Mouse (Mus musculus) kidney, postnatal 36 days (tissue): ENCODE measurements at regions not wholly inside any gene's neighbourhood (a gene's known extent, or its start where the extent isn't known, plus 50 kb on each side); places are given as distances from the start of the nearest gene placed in this dataset.

ENCODE experiments used
- DNase-seq, 2 experiments: peaks; one replicate each; pipeline ENCODE4 v3.0.0; 2021 to 2022; ENCODE audit warnings: mixed read lengths in 2 of 2

DNA sequence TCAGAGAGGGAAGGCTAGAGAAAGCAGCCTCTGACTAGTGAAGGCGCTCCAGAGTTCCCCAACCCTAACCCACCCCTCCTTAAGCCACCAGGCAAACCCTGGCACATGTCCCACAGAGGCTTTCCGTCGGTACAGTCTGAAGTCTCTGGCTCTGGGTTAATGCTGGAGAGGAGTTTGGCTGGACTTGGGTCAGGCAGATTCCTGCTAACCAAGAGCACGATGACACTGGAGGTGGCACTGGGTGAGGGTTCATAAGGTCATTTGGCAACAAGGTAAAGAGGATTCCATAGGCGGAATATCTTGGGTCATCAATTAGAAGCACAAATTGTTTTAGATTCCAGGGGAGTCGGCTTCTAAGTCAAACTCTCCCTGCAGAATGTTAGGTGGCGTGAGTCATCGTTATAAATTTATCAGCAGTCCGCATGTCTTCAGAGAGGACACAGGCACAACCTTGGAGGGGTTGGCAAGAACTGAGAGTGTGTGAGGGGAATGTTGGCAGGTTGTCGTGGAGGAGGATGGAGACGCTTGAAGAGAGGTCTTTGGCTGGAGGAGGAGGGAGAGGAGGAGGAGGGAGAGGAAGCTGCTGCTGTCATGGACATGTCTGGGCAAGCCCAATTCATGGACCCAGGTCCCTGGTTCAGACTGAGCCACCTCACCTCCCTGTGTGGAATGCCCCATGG lies 138.4 kb downstream of the Utp6 start:
- peak; percentile 72 to 79 for DNase-seq

DNA sequence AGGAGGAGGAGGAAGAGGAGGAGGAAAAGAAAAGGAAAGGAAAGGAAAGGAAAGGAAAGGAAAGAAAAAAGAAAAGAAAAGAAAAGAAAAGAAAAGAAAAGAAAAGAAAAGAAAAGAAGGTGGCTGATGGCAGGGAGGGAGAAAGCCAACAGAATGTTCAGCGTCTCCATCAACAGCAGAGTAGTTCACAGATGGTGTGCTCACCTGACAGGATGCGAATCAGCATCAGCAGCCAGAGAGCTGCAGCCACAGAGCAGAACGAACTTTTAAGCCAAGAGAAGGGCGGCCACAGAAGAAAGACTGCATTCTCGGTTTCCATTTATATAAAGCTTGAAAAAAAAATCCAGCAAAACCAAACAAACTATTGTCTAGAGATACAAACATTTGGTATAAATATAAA lies 140.2 kb downstream of the Utp6 start:
- DNase-seq, result no peak

DNA sequence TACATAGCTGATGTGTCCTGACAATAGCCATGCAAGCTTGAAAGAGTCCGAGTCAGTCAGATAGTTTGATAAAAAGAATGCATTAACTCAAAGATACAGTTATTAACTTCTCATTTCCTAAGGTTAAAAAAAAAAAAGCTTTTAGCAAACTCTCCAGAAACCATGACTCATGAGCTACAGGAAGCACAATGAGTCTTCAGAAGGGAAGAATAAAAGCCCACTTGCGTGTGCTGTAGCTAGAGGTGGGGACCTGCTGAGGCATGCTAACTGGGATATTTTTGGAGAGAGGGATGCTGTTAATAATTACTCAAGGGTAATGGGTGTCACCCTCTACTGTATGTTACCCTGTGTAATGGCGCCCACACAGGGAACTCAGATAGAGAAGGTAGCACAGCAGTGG lies 147.0 kb downstream of the Utp6 start:
- no peak for DNase-seq

- DNase-seq, result peak in 1 of 2 experiments; percentile 22
Measured at GRCm38 (mm10) chr11:79806911-79807466, 155.2 kb downstream of the Utp6 start.

DNA sequence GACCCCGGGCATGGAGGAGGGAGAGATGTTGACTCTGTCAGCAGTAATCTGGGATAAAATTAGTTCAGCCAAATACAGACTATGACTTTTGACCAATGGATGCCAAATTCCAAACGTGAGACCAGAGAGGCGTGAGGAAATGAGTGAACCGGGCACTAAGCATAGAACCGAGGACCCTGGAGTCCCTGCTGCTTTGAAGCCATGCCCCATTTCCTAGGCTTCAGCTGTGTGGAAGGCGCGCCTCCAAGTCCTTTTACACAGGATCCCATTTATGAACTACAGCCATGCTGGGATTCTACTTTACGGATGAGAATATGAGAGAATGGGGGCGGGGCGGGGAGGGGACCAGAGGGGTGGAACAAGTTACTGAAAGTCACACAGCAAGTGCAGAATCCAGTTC lies 155.8 kb downstream of the Utp6 start:
- no peak for DNase-seq

DNA sequence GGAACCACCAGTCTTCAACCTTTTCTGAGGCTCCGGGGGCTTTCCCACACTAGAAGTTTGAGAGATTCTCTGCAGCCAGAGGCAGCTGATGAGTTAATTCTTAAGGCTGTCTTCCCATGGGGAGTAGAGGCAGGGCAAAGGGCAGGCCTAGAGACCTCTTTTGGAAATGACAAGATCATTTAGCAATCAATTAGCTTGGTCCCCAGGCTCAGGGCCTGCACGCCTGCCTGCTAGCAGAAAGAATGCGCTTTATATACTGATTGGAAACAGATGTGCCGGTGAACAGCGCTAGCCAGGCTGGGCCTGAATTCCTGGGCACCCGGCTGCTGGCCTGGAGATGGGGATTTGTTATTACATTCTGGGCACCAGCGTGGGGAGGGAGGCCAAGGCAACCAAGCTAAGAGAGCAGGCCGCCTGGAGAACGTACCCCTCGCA lies 156.2 kb downstream of the Utp6 start:
- no peak for DNase-seq

DNA sequence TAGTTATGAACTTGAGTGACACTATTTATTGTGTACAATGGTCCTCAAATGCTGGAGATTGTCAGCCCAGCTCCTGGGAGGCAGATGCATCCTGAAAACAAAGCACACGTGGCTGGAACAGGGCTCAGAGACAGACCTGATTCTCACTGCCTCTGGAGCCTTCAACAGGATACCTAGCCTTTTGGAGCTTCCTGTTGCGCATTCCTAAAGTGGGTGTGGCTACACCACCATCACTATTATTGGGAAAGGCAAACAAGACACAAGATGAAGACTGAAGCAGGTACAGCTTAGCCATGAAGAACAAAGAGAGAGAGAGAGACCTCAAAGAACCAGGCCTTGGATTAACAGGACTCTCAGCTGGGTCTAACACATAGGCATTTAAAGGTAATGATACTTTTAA lies 158.2 kb downstream of the Utp6 start:
- no peak for DNase-seq

DNA sequence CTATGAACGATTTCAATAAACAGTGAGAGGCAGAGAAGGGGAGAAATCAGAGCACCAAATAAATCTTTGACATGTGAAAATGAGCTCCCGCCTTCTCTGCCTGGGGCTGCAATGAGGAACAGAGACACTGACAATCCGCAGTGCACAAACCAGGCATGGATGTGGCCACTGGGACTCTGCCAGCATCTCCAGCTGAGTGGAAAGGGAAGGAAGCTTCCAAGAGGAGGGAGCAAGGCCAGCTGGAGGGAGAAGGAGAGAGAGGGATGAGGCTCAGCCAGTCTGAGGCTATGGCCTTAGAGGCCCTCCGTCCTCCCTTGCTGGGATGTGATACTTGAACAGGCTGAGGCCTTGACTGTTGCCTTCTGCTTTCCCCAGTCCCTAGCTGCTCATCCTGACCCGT lies 159.2 kb downstream of the Utp6 start:
- peak; percentile 33 to 68 for DNase-seq

- no peak for DNase-seq
Measured at GRCm38 (mm10) chr11:79802566-79802965, 159.6 kb downstream of the Utp6 start.

- no peak for DNase-seq
Measured at GRCm38 (mm10) chr11:79800256-79800655, 161.9 kb downstream of the Utp6 start.

- peak; percentile 63 to 66 for DNase-seq
Measured at GRCm38 (mm10) chr11:79788251-79788741, 173.9 kb downstream of the Utp6 start.

DNA sequence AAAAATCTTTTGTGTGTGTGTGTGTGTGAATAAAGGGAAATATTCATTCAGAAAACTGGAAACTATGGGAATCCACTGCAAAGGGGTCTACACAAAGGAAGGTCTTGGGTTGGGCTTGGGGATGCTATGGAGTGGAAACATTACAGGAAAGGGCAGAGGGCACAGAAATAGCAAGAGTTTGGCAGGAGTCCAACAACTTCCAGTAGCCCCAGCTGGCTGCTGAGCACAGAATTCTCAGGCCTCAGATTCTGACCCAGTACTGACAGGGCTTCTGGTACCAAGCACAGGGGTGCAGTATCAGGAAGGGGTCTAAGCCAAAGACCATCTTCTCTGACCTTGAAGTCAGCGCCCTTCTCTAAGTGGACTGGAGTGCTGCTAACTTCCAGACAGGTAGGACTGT lies 174.4 kb downstream of the Utp6 start:
- peak; percentile 50 to 63 for DNase-seq

DNA sequence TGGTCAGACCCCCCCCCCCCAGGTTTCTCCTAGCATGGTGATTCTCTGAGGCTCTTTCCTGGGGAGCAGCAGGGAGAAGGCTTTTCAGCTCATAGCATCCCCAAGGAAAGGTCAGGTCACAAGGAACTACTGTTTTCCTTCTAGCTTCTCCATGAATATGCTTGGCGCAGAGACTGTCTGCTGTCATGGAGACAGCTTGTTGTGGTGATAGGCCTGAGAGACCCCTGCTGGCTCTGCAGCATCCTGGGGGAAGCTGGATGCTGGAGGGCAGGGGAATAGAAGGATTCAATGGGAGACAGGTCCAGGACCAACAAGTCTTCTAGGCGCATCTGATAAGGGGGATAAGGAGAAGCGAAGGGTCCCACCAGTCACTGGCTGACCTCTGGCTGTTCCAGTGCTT lies 178.1 kb downstream of the Utp6 start:
- DNase-seq, result no peak

DNA sequence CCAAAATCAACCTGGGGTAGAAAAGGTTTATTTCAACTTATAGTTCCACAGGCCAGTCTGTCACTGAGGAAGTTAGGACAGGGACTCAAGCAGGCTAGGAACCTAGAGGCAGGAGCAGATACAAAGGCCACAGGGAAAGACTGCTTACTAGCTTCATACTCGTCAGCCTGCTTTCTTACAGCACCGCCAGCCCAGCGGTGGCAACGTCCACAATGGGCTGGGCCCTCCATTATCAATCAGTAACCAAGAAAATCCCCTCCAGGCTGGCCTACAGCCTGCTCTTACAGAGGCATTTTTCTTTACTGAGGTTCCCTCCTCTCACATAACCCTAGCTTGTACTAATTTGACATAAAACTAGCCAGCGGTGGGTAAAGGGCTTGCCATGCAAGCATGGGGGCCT lies 180.2 kb downstream of the Utp6 start:
- DNase-seq, result peak; percentile 67 to 77

GRCm38 (mm10) chr11:79779756-79780155 lies 182.4 kb downstream of the Utp6 start:
- no peak for DNase-seq

DNA sequence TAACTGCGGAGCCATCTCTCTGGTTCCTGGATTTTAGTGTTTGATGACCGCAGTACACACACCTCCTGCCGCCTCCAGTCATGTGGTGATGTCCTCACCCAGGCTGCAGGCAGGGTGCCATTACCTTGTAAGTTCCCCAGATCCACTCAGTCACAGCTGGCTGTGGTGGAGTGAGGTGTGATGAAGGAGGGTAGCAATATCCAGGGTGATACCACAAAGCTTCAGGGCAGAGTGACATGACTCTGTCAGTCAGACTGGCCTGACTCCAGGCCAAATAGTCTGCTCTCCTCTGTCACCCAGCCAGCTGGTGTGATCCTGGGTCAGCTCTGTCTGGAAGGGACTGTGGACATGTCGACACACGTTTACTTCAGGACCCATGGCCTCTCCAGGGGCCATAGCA lies 183.7 kb downstream of the Utp6 start:
- DNase-seq, result peak; percentile 23 to 66

DNA sequence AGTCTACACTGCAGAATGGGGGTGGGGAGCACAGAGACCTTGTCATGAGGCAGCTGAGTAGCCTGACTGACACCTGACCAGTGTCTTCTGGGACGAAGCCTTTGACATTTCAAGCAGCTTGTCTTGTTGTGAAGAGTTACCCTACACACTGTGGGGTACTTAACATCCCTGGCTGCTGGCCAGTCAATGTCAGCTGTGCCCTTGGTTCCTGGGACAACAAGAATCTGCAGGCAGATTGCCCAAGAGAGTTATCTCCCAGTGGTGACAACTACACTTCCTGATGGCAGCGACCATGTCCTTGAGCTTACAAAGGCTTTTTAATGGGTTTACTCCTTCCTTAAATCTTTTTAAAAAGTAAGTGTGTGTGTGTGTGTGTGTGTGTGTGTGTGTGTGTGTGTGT lies 184.2 kb downstream of the Utp6 start:
- DNase-seq, result peak in 1 of 2 experiments; percentile 27

DNA sequence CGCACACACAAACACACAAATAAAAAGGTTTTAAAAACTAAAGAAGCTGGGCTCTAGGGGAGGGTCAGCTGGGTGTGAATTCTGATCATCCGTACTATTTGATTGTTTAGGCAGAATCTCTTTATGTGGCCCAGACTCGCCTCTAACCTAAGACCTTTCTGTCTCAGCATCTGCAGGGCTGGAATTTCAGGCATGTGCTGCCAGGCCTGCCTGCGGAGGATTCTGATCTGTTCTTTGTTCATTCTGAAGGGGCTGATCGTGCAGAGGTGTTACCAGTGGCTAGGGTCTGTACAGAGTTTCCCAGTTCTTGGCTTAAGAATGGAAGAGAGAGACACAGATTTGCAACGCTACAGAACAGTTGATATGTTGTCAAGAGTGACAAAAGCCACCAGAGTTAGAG lies 185.6 kb downstream of the Rab11fip4 start:
- no peak for DNase-seq

DNA sequence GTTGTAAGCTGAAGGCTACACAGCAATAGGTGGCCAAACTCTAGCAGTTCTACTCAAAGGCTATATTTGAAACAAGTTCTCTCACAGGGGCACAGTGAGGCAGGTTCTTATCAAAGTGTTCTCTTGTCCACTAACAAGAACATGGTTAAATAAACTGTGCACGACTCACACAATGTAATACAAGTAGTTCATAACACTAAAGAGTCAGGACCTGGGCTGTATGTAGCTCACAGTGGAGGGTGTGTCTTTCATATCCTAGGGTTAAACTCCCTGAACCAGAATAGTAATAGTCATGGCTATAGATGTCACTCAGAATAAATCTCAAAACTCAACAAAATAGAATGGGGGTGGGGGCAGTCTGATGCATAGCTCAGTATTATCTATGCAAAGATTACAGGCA lies 182.7 kb downstream of the Rab11fip4 start:
- DNase-seq, result no peak

DNA sequence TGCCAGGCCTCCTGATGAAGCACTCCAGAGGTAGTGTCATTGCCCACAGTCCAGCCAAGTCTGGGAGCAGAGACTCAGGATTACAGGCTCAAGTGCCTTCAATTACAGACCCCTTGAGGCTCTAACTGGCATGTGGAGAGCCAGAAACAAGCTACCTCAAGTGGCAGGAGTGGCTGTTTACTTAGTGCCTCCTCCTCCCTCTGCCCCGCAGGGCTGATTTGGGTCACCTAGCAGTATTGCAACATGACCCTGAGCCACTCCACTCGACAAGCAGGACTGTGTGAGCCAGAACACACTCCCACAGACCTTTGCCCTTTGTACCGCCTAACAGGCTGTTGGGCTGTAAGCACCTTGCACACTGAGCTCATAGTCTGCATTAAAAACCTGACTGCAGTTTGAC lies 180.4 kb downstream of the Rab11fip4 start:
- DNase-seq, result peak; percentile 81 to 93

DNA sequence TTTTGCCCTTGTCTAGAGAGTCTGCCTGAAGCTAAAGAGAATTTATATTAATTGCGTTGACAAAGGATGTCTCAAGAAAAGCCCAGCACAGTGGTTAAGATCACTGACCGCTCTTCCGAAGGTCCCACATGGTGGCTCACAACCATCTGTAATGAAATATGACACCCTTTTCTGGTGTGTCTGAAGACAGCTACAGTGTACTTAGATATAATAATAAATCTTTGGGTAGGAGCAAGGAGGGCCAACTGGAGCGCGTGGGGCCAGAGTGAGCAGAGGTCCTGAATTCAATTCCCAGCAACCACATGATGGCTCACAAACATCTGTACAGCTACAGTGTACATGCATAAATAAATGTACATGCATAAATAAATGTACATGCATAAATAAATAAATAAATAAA lies 176.1 kb downstream of the Rab11fip4 start:
- no peak for DNase-seq

- DNase-seq, result no peak
Measured at GRCm38 (mm10) chr11:79766036-79766435, 175.0 kb downstream of the Rab11fip4 start.

DNA sequence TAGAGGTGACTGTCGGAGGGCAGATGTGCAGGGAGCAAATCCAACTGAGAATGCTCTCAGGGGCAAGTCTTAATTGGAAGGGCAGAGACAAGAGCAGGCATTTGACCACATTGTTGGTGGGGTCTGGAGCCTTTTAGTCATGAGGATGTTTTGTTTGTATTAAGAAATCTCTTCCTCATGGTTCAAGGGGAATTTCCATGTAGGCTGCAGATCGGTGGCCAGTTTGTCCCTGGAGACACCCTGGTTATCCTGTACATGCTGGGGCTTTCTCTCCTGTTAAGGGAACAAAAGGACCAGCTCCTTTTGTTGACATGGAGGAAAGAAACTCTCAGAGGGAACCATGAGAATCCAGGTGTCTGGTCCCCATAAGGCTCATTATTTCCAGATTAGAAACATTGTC lies 174.4 kb downstream of the Rab11fip4 start:
- DNase-seq, result no peak

GRCm38 (mm10) chr11:79764026-79764425 lies 173.0 kb downstream of the Rab11fip4 start:
- no peak for DNase-seq

- no peak for DNase-seq
Measured at GRCm38 (mm10) chr11:79762654-79763053, 171.6 kb downstream of the Rab11fip4 start.
